ENCODE assay signal across 8 mouse cellular contexts in the genomic region with DNA sequence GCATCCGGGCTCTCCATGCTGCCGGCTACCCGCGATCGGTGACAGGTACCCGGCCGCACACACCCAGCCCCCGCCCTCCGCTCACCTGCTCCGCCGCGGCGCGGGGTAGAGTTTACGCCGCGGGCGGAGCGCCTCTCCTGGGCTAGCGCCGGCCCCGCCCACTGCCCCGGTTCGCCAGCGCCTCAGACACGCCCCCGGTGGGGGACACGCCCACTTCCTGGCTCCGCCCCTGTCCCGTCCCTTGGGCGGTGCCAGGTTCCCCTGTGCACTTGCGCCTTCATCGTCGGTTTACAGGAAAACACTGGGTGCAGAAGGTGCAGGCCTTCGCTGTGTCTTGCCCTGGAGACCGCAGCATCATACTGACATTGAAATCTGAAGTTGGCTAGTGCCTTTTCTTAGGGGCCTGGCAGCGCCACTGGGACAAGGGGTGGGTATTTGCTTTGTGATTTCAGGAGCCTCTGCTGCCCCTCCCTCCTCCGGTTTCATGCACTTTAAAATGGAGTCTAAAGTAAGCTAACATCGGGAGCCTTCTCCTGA. TPM values are rescaled to one million over a fixed set of nuclear protein-coding genes. Genes with fewer than 3 reads are reported as not detected.
DNase-seq lines count a peak whose midpoint lies in the region; ATAC-seq and TF ChIP-seq lines count a peak whose summit lies in the region.

No protein-coding gene starts in this region.

- no peak for TF ChIP-seq CTCF in liver, embryonic 14.5 days (IDR thresholded peaks at IDR 0.05; ENCODE audit: low read depth)
- TF ChIP-seq CTCF in stomach, postnatal 0 days (IDR thresholded peaks at IDR 0.05; ENCODE audit: low read depth) = no peak

- peak overlapping the region; percentile 86 for H3K9ac ChIP-seq in heart, embryonic 15.5 days
- peak overlapping the region; percentile 60 for H3K9ac ChIP-seq in liver, embryonic 14.5 days (replicated peaks)
- peak overlapping the region; percentile 64 for H3K9ac ChIP-seq in neural tube, embryonic 11.5 days (ENCODE audit: low read length)
- H3K9ac ChIP-seq in stomach, postnatal 0 days (ENCODE audit: low read length) = peak overlapping the region; percentile 90

- no peaks in the 10 kb centered on the region for H3K9me3 ChIP-seq in heart, embryonic 15.5 days (replicated peaks)
- no peaks in the 10 kb centered on the region for H3K9me3 ChIP-seq in liver, embryonic 14.5 days (ENCODE audit: control insufficient read depth, low read length)
- no peaks in the 10 kb centered on the region for H3K9me3 ChIP-seq in neural tube, embryonic 11.5 days (ENCODE audit: control insufficient read depth, low read length)
- no peaks in the 10 kb centered on the region for H3K9me3 ChIP-seq in stomach, postnatal 0 days (ENCODE audit: control insufficient read depth, low read length)

- peak; percentile 99 for DNase-seq in CD4-positive, CD25-positive, alpha-beta regulatory T cell, adult 2 months (ENCODE audit: low read depth, low spot score)
- DNase-seq in fibroblast of lung, adult 2 months (ENCODE audit: low read depth) = peak; percentile 76
- DNase-seq in kidney, postnatal 25 days = peak; percentile 98
- peak; percentile 87 to 91 (median 89) for DNase-seq in liver, embryonic 14.5 days (ENCODE audit: low read depth in 3 of 3, low spot score in 3 of 3)
- peak; percentile 94 for DNase-seq in neural tube, embryonic 11.5 days (ENCODE audit: low spot score)
- DNase-seq in stomach, postnatal 0 days (ENCODE audit: low spot score) = peak; percentile 99

- under 1% methylated on average over 31 of the region's 39 CpGs for WGBS in heart, embryonic 15.5 days
- WGBS in liver, embryonic 14.5 days (ENCODE audit: insufficient replicate concordance) = under 1% methylated on average over 38 of the region's 39 CpGs
- 0% methylated on average over 36 of the region's 39 CpGs for WGBS in neural tube, embryonic 11.5 days
- WGBS in stomach, postnatal 0 days = 0% methylated on average over 31 of the region's 39 CpGs

- no peaks in the 10 kb centered on the region for H3K36me3 ChIP-seq in heart, embryonic 15.5 days
- H3K36me3 ChIP-seq in liver, embryonic 14.5 days (replicated peaks; ENCODE audit: control insufficient read depth, insufficient read depth, low read depth) = no peaks in the 10 kb centered on the region
- no peaks in the 10 kb centered on the region for H3K36me3 ChIP-seq in neural tube, embryonic 11.5 days (ENCODE audit: control insufficient read depth, insufficient read depth, low read length)
- no peaks in the 10 kb centered on the region for H3K36me3 ChIP-seq in stomach, postnatal 0 days (ENCODE audit: control insufficient read depth, insufficient read depth, low read length)

- peak overlapping the region; percentile 75 for H3K4me3 ChIP-seq in brown adipose tissue, adult 24 weeks (ENCODE audit: insufficient read depth, low read depth, low read length)
- peak overlapping the region; percentile 83 for H3K4me3 ChIP-seq in heart, embryonic 15.5 days
- H3K4me3 ChIP-seq in liver, embryonic 14.5 days (ENCODE audit: insufficient read depth in 1 of 2, low read depth in 2 of 2, low read length in 2 of 2) = peak overlapping the region; percentile 70 to 86
- peak overlapping the region; percentile 82 for H3K4me3 ChIP-seq in neural tube, embryonic 11.5 days (ENCODE audit: low read depth, low read length)
- peak overlapping the region; percentile 74 for H3K4me3 ChIP-seq in stomach, postnatal 0 days (ENCODE audit: low read depth, low read length)

- peaks cover 4% of the 10 kb centered on the region for H3K4me1 ChIP-seq in brown adipose tissue, adult 24 weeks (ENCODE audit: control insufficient read depth, insufficient read depth, insufficient read length, low read length)
- H3K4me1 ChIP-seq in heart, embryonic 15.5 days (replicated peaks) = peaks cover 19% of the 10 kb centered on the region
- H3K4me1 ChIP-seq in liver, embryonic 14.5 days (replicated peaks; ENCODE audit: control insufficient read depth in 2 of 2, insufficient read depth in 2 of 2, low read length in 1 of 2) = peaks cover 58 to 67% of the 10 kb centered on the region in 2 experiments
- peaks cover 3% of the 10 kb centered on the region; the same call in 1 of the 2 replicates for H3K4me1 ChIP-seq in neural tube, embryonic 11.5 days (ENCODE audit: control insufficient read depth, insufficient read depth, low read length)
- no peaks in the 10 kb centered on the region for H3K4me1 ChIP-seq in stomach, postnatal 0 days (replicated peaks; ENCODE audit: control insufficient read depth, insufficient read depth)

- no peak for TF ChIP-seq EP300 in liver, embryonic 14.5 days (IDR thresholded peaks at IDR 0.05; ENCODE audit: low read depth)
- peak; percentile 27 for TF ChIP-seq EP300 in stomach, postnatal 0 days (optimal IDR thresholded peaks at IDR 0.05)

- H3K4me2 ChIP-seq in heart, embryonic 15.5 days = peak overlapping the region; percentile 87
- H3K4me2 ChIP-seq in liver, embryonic 14.5 days (ENCODE audit: low read depth) = peak overlapping the region; percentile 79
- H3K4me2 ChIP-seq in neural tube, embryonic 11.5 days (ENCODE audit: low read depth) = peak overlapping the region; percentile 93
- peak overlapping the region; percentile 96 for H3K4me2 ChIP-seq in stomach, postnatal 0 days (replicated peaks; ENCODE audit: low read depth)

- peak; percentile 95 for ATAC-seq in heart, embryonic 15.5 days (replicated peaks; ENCODE audit: insufficient number of reproducible peaks, insufficient read depth, low FRiP score, low read depth)
- ATAC-seq in liver, embryonic 14.5 days (ENCODE audit: insufficient read depth) = peak; percentile 89
- peak; percentile 91 for ATAC-seq in neural tube, embryonic 11.5 days (ENCODE audit: insufficient read depth, low FRiP score, low TSS enrichment)
- peak; percentile 95 for ATAC-seq in stomach, postnatal 0 days (ENCODE audit: low FRiP score, low TSS enrichment)

- no peaks in the 10 kb centered on the region for H3K27me3 ChIP-seq in heart, embryonic 15.5 days
- no peaks in the 10 kb centered on the region for H3K27me3 ChIP-seq in liver, embryonic 14.5 days (ENCODE audit: control insufficient read depth, insufficient read depth, low read length)
- peaks cover 7% of the 10 kb centered on the region for H3K27me3 ChIP-seq in neural tube, embryonic 11.5 days (ENCODE audit: control insufficient read depth, insufficient read depth, low read length)
- H3K27me3 ChIP-seq in stomach, postnatal 0 days (ENCODE audit: control insufficient read depth, insufficient read depth, low read length) = no peaks in the 10 kb centered on the region

- H3K27ac ChIP-seq in brown adipose tissue, adult 24 weeks (replicated peaks; ENCODE audit: low read depth, low read length) = peak overlapping the region; percentile 71
- H3K27ac ChIP-seq in heart, embryonic 15.5 days = peak overlapping the region; percentile 81
- peak overlapping the region; percentile 68 for H3K27ac ChIP-seq in liver, embryonic 14.5 days
- H3K27ac ChIP-seq in neural tube, embryonic 11.5 days (ENCODE audit: low read depth, low read length) = peak overlapping the region; percentile 58
- peak overlapping the region; percentile 93 for H3K27ac ChIP-seq in stomach, postnatal 0 days (replicated peaks)

RNA-seq across cellular contexts. Expression of gene Psen2, which starts 7.0 kb away (rescaled TPM):
- 11.6 and 17.9 TPM in 2 replicates for polyA plus RNA-seq in brown adipose tissue, adult 24 weeks (2012; ENCODE audit: insufficient read depth, insufficient read length, missing spikeins)
- polyA plus RNA-seq in heart, embryonic 15.5 days (2015; fragmentation: Nextera tagmentation; extraction: Ambion mirVana) = 14.9 and 17.4 TPM in 2 replicates
- polyA plus RNA-seq in liver, embryonic 14.5 days (2012; rRNA removed) = 15.9 and 18.2 TPM in 2 replicates
- polyA plus RNA-seq in liver, embryonic 14.5 days (2014; fragmentation: Nextera tagmentation; extraction: Ambion mirVana) = 19.9 and 21.7 TPM in 2 replicates
- polyA plus RNA-seq in neural tube, embryonic 11.5 days (2014; fragmentation: Nextera tagmentation; extraction: Ambion mirVana) = 6.4 and 7.5 TPM in 2 replicates
- 14.3 and 15.2 TPM in 2 replicates for polyA plus RNA-seq in stomach, postnatal 0 days (2015; fragmentation: Nextera tagmentation; extraction: Ambion mirVana)

RNA-seq across cellular contexts. Expression of gene Coq8a, which starts 56.8 kb away (rescaled TPM):
- polyA plus RNA-seq in brown adipose tissue, adult 24 weeks (2012; ENCODE audit: insufficient read depth, insufficient read length, missing spikeins) = 1,169 and 1,640 TPM in 2 replicates
- polyA plus RNA-seq in heart, embryonic 15.5 days (2015; fragmentation: Nextera tagmentation; extraction: Ambion mirVana) = 55.3 and 66.7 TPM in 2 replicates
- polyA plus RNA-seq in liver, embryonic 14.5 days (2012; rRNA removed) = 3.8 and 4.1 TPM in 2 replicates
- 14.3 and 16.2 TPM in 2 replicates for polyA plus RNA-seq in liver, embryonic 14.5 days (2014; fragmentation: Nextera tagmentation; extraction: Ambion mirVana)
- 1.4 and 1.8 TPM in 2 replicates for polyA plus RNA-seq in neural tube, embryonic 11.5 days (2014; fragmentation: Nextera tagmentation; extraction: Ambion mirVana)
- 25.6 and 29.8 TPM in 2 replicates for polyA plus RNA-seq in stomach, postnatal 0 days (2015; fragmentation: Nextera tagmentation; extraction: Ambion mirVana)

Comparison
In these comparisons a context has a peak if more than half of its experiments do, and no peak if none do; other contexts are left out.
1. Peak in every context shown above with its lines: DNase-seq, ATAC-seq, H3K4me3 ChIP-seq and H3K27ac ChIP-seq.
2. RNA of gene Coq8a, which starts 56.8 kb away (polyA plus RNA-seq): 1,169 to 1,640 TPM in brown adipose tissue, adult 24 weeks; 55.3 to 66.7 TPM in heart, embryonic 15.5 days, 25.6 to 29.8 TPM in stomach, postnatal 0 days, 3.8 to 16.2 TPM in liver, embryonic 14.5 days and 1.4 to 1.8 TPM in neural tube, embryonic 11.5 days; every median in the first group is over 10 times any median in the second.